Mouse (Mus musculus): Measurements from ENCODE around the gene Traip. TPM values are rescaled to one million over a fixed set of nuclear protein-coding genes. Genes with fewer than 3 reads are reported as not detected.

The Traip gene
- polyA plus RNA-seq, 2 experiments = 14.3 to 22.5 TPM

- ATAC-seq (ENCODE audit: low FRiP score, low read depth) = no peak
- no peak for TF ChIP-seq POLR2A (IDR thresholded peaks at IDR 0.05; ENCODE audit: borderline replicate concordance, extremely low read depth, insufficient read depth, insufficient read length)
- no peak for DNase-seq (ENCODE audit: low spot score)
These were observed 17.7 kb upstream of the Traip start for GRCm38 (mm10) chr9:107932221-107932620.

GRCm38 (mm10) chr9:107934146-107934545, 15.8 kb upstream of the Traip start:
- ATAC-seq (ENCODE audit: low FRiP score, low read depth) (no peak), DNase-seq (ENCODE audit: low spot score) (no peak)
- Histone ChIP-seq H3K4me3 (replicated peaks; ENCODE audit: low read length) (no peak overlapping the region), H3K4me1 (ENCODE audit: control insufficient read depth, insufficient read depth, low read length) (peaks cover 11% of the 10 kb centered on the region), H3K9me3 (ENCODE audit: control insufficient read depth, low read length) (no peaks in the 10 kb centered on the region), H3K4me2 (replicated peaks; ENCODE audit: low read depth, low read length, severe bottlenecking) (no peak overlapping the region), H3K36me3 (ENCODE audit: control insufficient read depth, insufficient read depth, low read length) (no peaks in the 10 kb centered on the region), H3K27ac (replicated peaks; ENCODE audit: low read depth, low read length) (no peak overlapping the region), H3K27me3 (ENCODE audit: control insufficient read depth, insufficient read depth, low read length) (no peaks in the 10 kb centered on the region), H3K9ac (ENCODE audit: low read depth, low read length, severe bottlenecking) (no peak overlapping the region)
- TF ChIP-seq POLR2A (IDR thresholded peaks at IDR 0.05; ENCODE audit: borderline replicate concordance, extremely low read depth, insufficient read depth, insufficient read length) = no peak
- 86% methylated on average over 11 of the region's 11 CpGs for WGBS

More at GRCm38 (mm10) chr9:107932221-107932620, 17.7 kb upstream of the Traip start:
- no peaks in the 10 kb centered on the region for H3K27me3 ChIP-seq (ENCODE audit: control insufficient read depth, insufficient read depth, low read length)
- H3K9me3 ChIP-seq (ENCODE audit: control insufficient read depth, low read length) = no peaks in the 10 kb centered on the region
- no peak overlapping the region for H3K4me3 ChIP-seq (replicated peaks; ENCODE audit: low read length)
- 64% methylated on average over 4 of the region's 4 CpGs for WGBS
- no peak overlapping the region for H3K9ac ChIP-seq (ENCODE audit: low read depth, low read length, severe bottlenecking)
- no peak overlapping the region for H3K27ac ChIP-seq (replicated peaks; ENCODE audit: low read depth, low read length)
- H3K36me3 ChIP-seq (ENCODE audit: control insufficient read depth, insufficient read depth, low read length) = no peaks in the 10 kb centered on the region
- H3K4me2 ChIP-seq (replicated peaks; ENCODE audit: low read depth, low read length, severe bottlenecking) = no peak overlapping the region
- peaks cover 11% of the 10 kb centered on the region for H3K4me1 ChIP-seq (ENCODE audit: control insufficient read depth, insufficient read depth, low read length)

- H3K36me3 ChIP-seq (ENCODE audit: control insufficient read depth, insufficient read depth, low read length) = no peaks in the 10 kb centered on the region
- H3K4me3 ChIP-seq (replicated peaks; ENCODE audit: low read length) = peak within 1 kb of the TSS; percentile 57
- ATAC-seq (ENCODE audit: low FRiP score, low read depth) (no peak), DNase-seq (ENCODE audit: low spot score) (no peak)
- H3K4me1 ChIP-seq (ENCODE audit: control insufficient read depth, insufficient read depth, low read length) = peaks cover 11% of the 10 kb centered on the region
- no peaks in the 10 kb centered on the region for H3K27me3 ChIP-seq (ENCODE audit: control insufficient read depth, insufficient read depth, low read length)
- no peak within 1 kb of the TSS for H3K27ac ChIP-seq (replicated peaks; ENCODE audit: low read depth, low read length)
- peak within 1 kb of the TSS; percentile 68 for H3K9ac ChIP-seq (ENCODE audit: low read depth, low read length, severe bottlenecking)
- H3K9me3 ChIP-seq (ENCODE audit: control insufficient read depth, low read length) = no peaks in the 10 kb centered on the region
- 2% methylated on average over 3 of the region's 3 CpGs for WGBS
- no peak for TF ChIP-seq POLR2A (IDR thresholded peaks at IDR 0.05; ENCODE audit: borderline replicate concordance, extremely low read depth, insufficient read depth, insufficient read length)
- peak within 1 kb of the TSS; percentile 97 for H3K4me2 ChIP-seq (replicated peaks; ENCODE audit: low read depth, low read length, severe bottlenecking)
These were observed 14.6 kb upstream of the Traip start, which contains the start of gene Camkv for GRCm38 (mm10) chr9:107935374-107935773. Gene Camkv (plus strand): TSS chr9:107935674.

- no peak for TF ChIP-seq POLR2A (IDR thresholded peaks at IDR 0.05; ENCODE audit: borderline replicate concordance, extremely low read depth, insufficient read depth, insufficient read length)
These were observed 14.1 kb upstream of the Traip start for GRCm38 (mm10) chr9:107935790-107936214.

GRCm38 (mm10) chr9:107936215-107936822, 13.6 kb upstream of the Traip start:
- H3K9me3 ChIP-seq (ENCODE audit: control insufficient read depth, low read length) = no peaks in the 10 kb centered on the region
- TF ChIP-seq POLR2A (IDR thresholded peaks at IDR 0.05; ENCODE audit: borderline replicate concordance, extremely low read depth, insufficient read depth, insufficient read length) = no peak
- no peaks in the 10 kb centered on the region for H3K36me3 ChIP-seq (ENCODE audit: control insufficient read depth, insufficient read depth, low read length)
- ATAC-seq (ENCODE audit: low FRiP score, low read depth) = peak; percentile 23; the same call in 1 of the 2 replicates
- H3K4me2 ChIP-seq (replicated peaks; ENCODE audit: low read depth, low read length, severe bottlenecking) = peak overlapping the region; percentile 97
- 3% methylated on average over 27 of the region's 29 CpGs for WGBS
- peak overlapping the region; percentile 68 for H3K9ac ChIP-seq (ENCODE audit: low read depth, low read length, severe bottlenecking)
- no peak overlapping the region for H3K27ac ChIP-seq (replicated peaks; ENCODE audit: low read depth, low read length)
- H3K4me1 ChIP-seq (ENCODE audit: control insufficient read depth, insufficient read depth, low read length) = peaks cover 11% of the 10 kb centered on the region
- peak overlapping the region; percentile 57 for H3K4me3 ChIP-seq (replicated peaks; ENCODE audit: low read length)
- H3K27me3 ChIP-seq (ENCODE audit: control insufficient read depth, insufficient read depth, low read length) = no peaks in the 10 kb centered on the region
- DNase-seq (ENCODE audit: low spot score) = no peak

More at GRCm38 (mm10) chr9:107935790-107936214, 14.1 kb upstream of the Traip start:
- peak overlapping the region; percentile 68 for H3K9ac ChIP-seq (ENCODE audit: low read depth, low read length, severe bottlenecking)
- H3K4me2 ChIP-seq (replicated peaks; ENCODE audit: low read depth, low read length, severe bottlenecking) = peak overlapping the region; percentile 97
- no peaks in the 10 kb centered on the region for H3K9me3 ChIP-seq (ENCODE audit: control insufficient read depth, low read length)
- H3K27ac ChIP-seq (replicated peaks; ENCODE audit: low read depth, low read length) = no peak overlapping the region
- WGBS = under 1% methylated on average over 36 of the region's 41 CpGs
- DNase-seq (ENCODE audit: low spot score) (peak; percentile 31), ATAC-seq (ENCODE audit: low FRiP score, low read depth) (peak; percentile 38)
- H3K4me3 ChIP-seq (replicated peaks; ENCODE audit: low read length) = peak overlapping the region; percentile 57
- no peaks in the 10 kb centered on the region for H3K36me3 ChIP-seq (ENCODE audit: control insufficient read depth, insufficient read depth, low read length)
- peaks cover 11% of the 10 kb centered on the region for H3K4me1 ChIP-seq (ENCODE audit: control insufficient read depth, insufficient read depth, low read length)
- H3K27me3 ChIP-seq (ENCODE audit: control insufficient read depth, insufficient read depth, low read length) = no peaks in the 10 kb centered on the region
